In genomic region chr2:29054545-29054935, GRCm38 (mm10) we compare ENCODE assay signal across 8 mouse cellular contexts. TPM values are rescaled to one million over a fixed set of nuclear protein-coding genes. Genes with fewer than 3 reads are reported as not detected.
DNase-seq lines count a peak whose midpoint lies in the region; ATAC-seq and TF ChIP-seq lines count a peak whose summit lies in the region.

No protein-coding gene starts in this region.

- intact Hi-C loops in heart, postnatal 14 days (cut with DNase I): no loop called here

- no peak for TF ChIP-seq POLR2A in cerebellum, adult 2 months (IDR thresholded peaks at IDR 0.05; ENCODE audit: borderline replicate concordance, insufficient read depth, low read length)

- peak overlapping the region; percentile 73 for H3K9ac ChIP-seq in heart, embryonic 12.5 days

- H3K9me3 ChIP-seq in heart, embryonic 12.5 days (replicated peaks): no peaks in the 10 kb centered on the region
- H3K9me3 ChIP-seq in G1E (replicated peaks): no peaks in the 10 kb centered on the region
- H3K9me3 ChIP-seq in hindbrain, embryonic 10.5 days: no peaks in the 10 kb centered on the region

- H3K4me1 ChIP-seq in heart, embryonic 12.5 days (replicated peaks): peaks cover 5% of the 10 kb centered on the region
- H3K4me1 ChIP-seq in G1E (ENCODE audit: insufficient read depth, low read depth, low read length): peaks cover 19% of the 10 kb centered on the region
- peaks cover 11% of the 10 kb centered on the region for H3K4me1 ChIP-seq in hindbrain, embryonic 10.5 days (replicated peaks)
- H3K4me1 ChIP-seq in cerebellum, adult 2 months (ENCODE audit: control insufficient read depth, insufficient read depth, low read length): no peaks in the 10 kb centered on the region

- H3K27ac ChIP-seq in heart, embryonic 12.5 days (ENCODE audit: poor library complexity, severe bottlenecking): no peak overlapping the region
- H3K27ac ChIP-seq in hindbrain, embryonic 10.5 days: no peak overlapping the region
- H3K27ac ChIP-seq in cerebellum, adult 2 months (ENCODE audit: insufficient read depth, low read length): no peak overlapping the region

- TF ChIP-seq CTCF in G1E (IDR thresholded peaks at IDR 0.05; ENCODE audit: low read depth, low read length): no peak
- TF ChIP-seq CTCF in cerebellum, adult 2 months (IDR thresholded peaks at IDR 0.05; ENCODE audit: borderline replicate concordance, insufficient read depth, low read depth, low read length): no peak

- ATAC-seq in heart, embryonic 12.5 days (ENCODE audit: insufficient number of reproducible peaks, low FRiP score): no peak; the same call in 1 of the 2 replicates
- no peak for ATAC-seq in G1E (ENCODE audit: extremely low read depth, insufficient number of reproducible peaks, low FRiP score, poor library complexity, severe bottlenecking)
- 0 out of 2 replicates have a peak, but pooled peaks have one; percentile 32 for ATAC-seq in megakaryocyte-erythroid progenitor cell, adult 5-6 weeks (replicated peaks; ENCODE audit: low FRiP score, low TSS enrichment, poor library complexity, severe bottlenecking)
- no peak for ATAC-seq in inflammation-experienced regulatory T-cells, adult 6 months

- H3K27me3 ChIP-seq in heart, embryonic 12.5 days (replicated peaks): peaks cover 30% of the 10 kb centered on the region
- H3K27me3 ChIP-seq in G1E (ENCODE audit: insufficient read depth, low read length): peaks cover 18% of the 10 kb centered on the region
- peaks cover 81% of the 10 kb centered on the region for H3K27me3 ChIP-seq in hindbrain, embryonic 10.5 days (ENCODE audit: insufficient read depth, poor library complexity, severe bottlenecking)
- no peaks in the 10 kb centered on the region; the same call in 1 of the 2 replicates for H3K27me3 ChIP-seq in cerebellum, adult 2 months (ENCODE audit: control insufficient read depth, insufficient read depth, low read length)

- H3K36me3 ChIP-seq in heart, embryonic 12.5 days: no peaks in the 10 kb centered on the region
- no peaks in the 10 kb centered on the region for H3K36me3 ChIP-seq in G1E (replicated peaks)
- H3K36me3 ChIP-seq in hindbrain, embryonic 10.5 days: no peaks in the 10 kb centered on the region

- peak overlapping the region; percentile 55 for H3K4me3 ChIP-seq in heart, embryonic 12.5 days
- H3K4me3 ChIP-seq in G1E (ENCODE audit: low read depth, low read length): peak overlapping the region; percentile 72
- peak overlapping the region; percentile 62 for H3K4me3 ChIP-seq in hindbrain, embryonic 10.5 days
- H3K4me3 ChIP-seq in cerebellum, adult 2 months (replicated peaks; ENCODE audit: insufficient read depth, low read depth, low read length): no peak overlapping the region

- peak overlapping the region; percentile 95 for H3K4me2 ChIP-seq in heart, embryonic 12.5 days

- whole genome bisulfite sequencing in heart, embryonic 12.5 days: 2% methylated on average over 30 of the region's 30 CpGs
- WGBS in hindbrain, embryonic 10.5 days: 2% methylated on average over 30 of the region's 30 CpGs
- WGBS in cerebellum, adult 2 months: under 1% methylated on average over 30 of the region's 30 CpGs

- DNase-seq in heart, postnatal 14 days: no peak
- no peak for DNase-seq in G1E (ENCODE audit: low spot score)
- no peak for DNase-seq in hindbrain, embryonic 10.5 days (ENCODE audit: low spot score)
- no peak for DNase-seq in right cerebral cortex, postnatal 10 days (ENCODE audit: low spot score in 2 of 2)
- DNase-seq in cerebellum, adult 2 months: no peak

RNA-seq across cellular contexts. Expression of gene Cfap77, which starts 0.3 kb away (rescaled TPM):
- polyA plus RNA-seq in heart, embryonic 12.5 days (2016; fragmentation: Nextera tagmentation; extraction: Ambion mirVana): 0.24 and 0.27 TPM in 2 replicates
- total RNA-seq in heart, postnatal 14 days (2021): under 1 TPM in 1 of 2 experiments, not detected in 1; 0.31 TPM
- total RNA-seq in G1E (2014; fragmentation: Nextera tagmentation) (1.9 and 2.2 TPM in 2 replicates), G1E (2017) (0.29 and 0.55 TPM in 2 replicates)
- 0.73 and 0.79 TPM in 2 replicates for polyA plus RNA-seq in G1E (2012)
- polyA plus RNA-seq in hindbrain, embryonic 10.5 days (2016; fragmentation: Nextera tagmentation; extraction: Ambion mirVana): 0.51 and 0.61 TPM in 2 replicates
- 2.4 TPM in 1 of 2 replicates, not detected in the other for total RNA-seq in megakaryocyte-erythroid progenitor cell, adult 5-6 weeks (2014; fragmentation: Nextera tagmentation)
- total RNA-seq in megakaryocyte-erythroid progenitor cell, adult 5-6 weeks (2017): 2.2 TPM in 1 of 2 replicates, not detected in the other
- polyA plus RNA-seq in inflammation-experienced regulatory T-cells, adult 6 months (2017; shearing (Covaris generic)): under 1 TPM in 2 of 3 experiments, not detected in 1; 0.73 to 0.95 TPM
- 0.38 and 0.41 TPM in 2 replicates for polyA plus RNA-seq in cerebellum, adult 2 months (2012; rRNA removed)

RNA-seq across cellular contexts. Expression of gene Ttf1, which starts 5.5 kb away (rescaled TPM):
- 7.2 and 7.4 TPM in 2 replicates for polyA plus RNA-seq in heart, embryonic 12.5 days (2016; fragmentation: Nextera tagmentation; extraction: Ambion mirVana)
- 1 to 10 TPM; 6.2 to 6.6 TPM for total RNA-seq in heart, postnatal 14 days (2021)
- 21.5 and 27.6 TPM in 2 replicates for total RNA-seq in G1E (2014; fragmentation: Nextera tagmentation)
- total RNA-seq in G1E (2017): 31.8 and 39.2 TPM in 2 replicates
- 5.6 and 7.8 TPM in 2 replicates for polyA plus RNA-seq in G1E (2012)
- 10.2 and 12.2 TPM in 2 replicates for polyA plus RNA-seq in hindbrain, embryonic 10.5 days (2016; fragmentation: Nextera tagmentation; extraction: Ambion mirVana)
- 23.8 and 24.3 TPM in 2 replicates for total RNA-seq in megakaryocyte-erythroid progenitor cell, adult 5-6 weeks (2014; fragmentation: Nextera tagmentation)
- total RNA-seq in megakaryocyte-erythroid progenitor cell, adult 5-6 weeks (2017): 20.0 and 22.5 TPM in 2 replicates
- polyA plus RNA-seq in inflammation-experienced regulatory T-cells, adult 6 months (2017; shearing (Covaris generic)): 10 to 100 TPM; 15.4 to 23.6 (median 18.4) TPM
- polyA plus RNA-seq in cerebellum, adult 2 months (2012; rRNA removed): 16.1 and 17.3 TPM in 2 replicates
